Mouse (Mus musculus) limb, embryonic 15.5 days (tissue): ENCODE results near the gene Tnfaip1. TPM values are rescaled to one million over a fixed set of nuclear protein-coding genes. Genes with fewer than 3 reads are reported as not detected.

ENCODE experiments used
- ATAC-seq: fragments of 200-750 bp; cut with Nextera tagmentation; 2 replicates; pipeline ENCODE4 v1.8.0; 2017; ENCODE audit warnings: low read depth, moderate TSS enrichment; ENCODE audit not compliant: insufficient number of reproducible peaks, low FRiP score, low TSS enrichment
- H3K27ac ChIP-seq: fragments of 300-500 bp; sonication (generic); 2 replicates; pipeline ENCODE4 v1.5.1; 2015; ENCODE audit warnings: moderate library complexity, mild to moderate bottlenecking, inconsistent platforms
- H3K27me3 ChIP-seq: fragments of 300-500 bp; sonication (generic); 2 replicates; pipeline ENCODE4 v1.6.1; 2015; ENCODE audit warnings: inconsistent platforms
- H3K36me3 ChIP-seq: fragments of 300-500 bp; sonication (generic); 2 replicates; pipeline ENCODE4 v1.6.1; 2015; ENCODE audit warnings: inconsistent platforms
- H3K4me1 ChIP-seq: fragments of 300-500 bp; sonication (generic); 2 replicates; pipeline ENCODE4 v1.6.1; 2015; ENCODE audit warnings: inconsistent platforms
- H3K4me2 ChIP-seq: fragments of 300-500 bp; sonication (generic); 2 replicates; pipeline ENCODE4 v1.6.1; 2015; ENCODE audit warnings: mild to moderate bottlenecking, inconsistent platforms
- H3K4me3 ChIP-seq: fragments of 300-500 bp; sonication (generic); 2 replicates; pipeline ENCODE4 v1.5.1; 2015; ENCODE audit warnings: mild to moderate bottlenecking, inconsistent platforms
- H3K9ac ChIP-seq: fragments of 300-500 bp; sonication (generic); 2 replicates; pipeline ENCODE4 v1.6.1; 2015; ENCODE audit warnings: inconsistent platforms
- H3K9me3 ChIP-seq: fragments of 300-500 bp; sonication (generic); 2 replicates; pipeline ENCODE4 v1.6.1; 2016; ENCODE audit warnings: inconsistent platforms
- WGBS: fragments of 180-500 bp; shearing (Covaris S2); methylation state at CpG from one replicate; pipeline ENCODE4 v1.1.7; 2015; 5-methylcytosine and 5-hydroxymethylcytosine counted together
- polyA plus RNA-seq: library from polyadenylated mRNA; unstranded; fragments of >200 nt; fragmentation: Nextera tagmentation; extraction: Ambion mirVana; gene quantifications from 2 replicates; pipeline ENCODE4 v1.2.1, GENCODE M21; 2015

Tnfaip1 gene
- polyA plus RNA-seq, 1 experiment from 2014 or later, result 95.1 TPM

DNA sequence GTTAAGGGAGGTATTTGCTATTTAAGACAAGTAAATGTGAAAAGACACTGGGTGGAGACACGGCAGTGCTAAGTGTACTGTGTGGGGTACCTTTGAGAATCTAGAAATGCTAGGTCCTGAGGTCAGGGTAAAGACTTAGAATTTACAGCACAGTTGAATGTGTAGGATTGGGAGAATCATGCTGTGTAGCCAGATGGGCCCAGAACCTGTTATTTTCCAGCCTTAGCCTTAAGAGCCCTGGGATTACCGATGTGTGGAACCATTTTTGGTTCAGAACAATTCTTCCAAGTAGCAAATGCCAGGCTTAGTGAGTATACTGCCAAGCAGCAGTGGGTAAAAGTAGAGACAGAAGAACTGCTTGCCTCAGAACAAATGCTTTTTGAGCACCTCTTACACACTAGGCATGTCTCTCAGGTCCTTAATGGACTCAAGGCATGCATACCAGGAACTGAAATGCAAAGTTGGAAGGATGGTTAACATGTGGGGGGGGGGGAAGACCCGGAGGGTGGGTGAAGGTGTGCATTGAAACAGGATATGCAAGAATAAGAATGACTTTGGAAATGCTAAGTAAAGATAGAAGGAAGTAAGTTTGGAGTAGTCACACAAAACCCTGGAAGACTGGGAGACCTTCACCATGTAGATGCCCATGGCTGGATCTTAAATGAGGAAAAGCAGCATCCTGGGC lies 22.9 kb downstream of the Tnfaip1 start:
- Histone ChIP-seq H3K4me1 (peaks cover 18% of the 10 kb centered on the region), H3K9me3 (no peaks in the 10 kb centered on the region), H3K36me3 (peaks cover 47% of the 10 kb centered on the region), H3K9ac (peak overlapping the region; percentile 94), H3K4me2 (peak overlapping the region; percentile 87), H3K4me3 (peak overlapping the region; percentile 96), H3K27ac (no peak overlapping the region), H3K27me3 (no peaks in the 10 kb centered on the region)
- no peak for ATAC-seq
- WGBS, result 71% methylated on average over 3 of the region's 3 CpGs

DNA sequence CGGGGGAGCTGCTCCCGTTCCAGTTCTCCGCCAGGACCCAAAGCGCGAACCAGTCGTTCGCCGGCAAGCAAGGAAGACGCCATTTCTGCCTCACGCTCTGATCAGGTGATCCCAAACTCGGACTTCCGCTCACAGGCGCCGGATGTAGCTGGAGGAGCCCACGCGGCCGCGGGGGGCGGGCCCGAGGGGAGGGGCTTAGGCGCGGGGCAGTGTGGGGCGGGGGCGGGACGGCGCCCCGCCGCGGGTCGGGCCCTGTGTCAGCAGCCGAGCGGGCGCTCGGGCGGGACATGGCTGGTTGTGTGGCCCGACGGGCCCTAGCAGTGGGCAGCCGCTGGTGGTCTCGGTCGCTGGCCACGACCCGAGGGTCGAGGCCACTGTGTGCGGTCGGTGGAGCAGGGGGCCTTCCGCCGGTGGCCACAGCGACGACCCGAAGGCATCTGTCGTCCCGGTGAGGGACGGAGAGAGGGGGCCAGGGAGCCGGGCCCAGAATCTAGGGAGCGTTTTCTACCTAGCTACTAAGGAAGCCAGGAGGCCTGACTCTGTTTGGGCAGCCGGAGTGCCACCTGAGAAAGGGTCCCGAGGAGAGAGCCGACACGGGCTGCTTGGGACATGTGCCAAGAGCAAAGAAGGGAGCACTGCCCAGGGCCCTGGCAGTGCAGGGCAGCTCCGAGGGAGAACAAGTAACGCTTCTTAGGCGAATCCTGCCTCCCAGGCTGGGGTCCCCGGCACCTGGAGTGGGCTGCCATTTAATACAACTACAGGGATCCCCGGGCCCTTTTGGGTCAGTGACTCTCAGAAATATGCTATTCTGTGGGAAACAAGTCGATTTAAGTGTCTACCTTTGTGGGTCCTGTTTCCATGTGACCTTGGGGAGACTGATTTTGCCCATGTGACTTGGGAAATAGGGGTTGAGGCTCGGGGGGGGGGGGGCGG lies 23.8 kb downstream of the Tnfaip1 start, which contains the start of the genes Tmem199 and Poldip2:
Tmem199 (minus strand) TSS at position 148 of the 933 bp plus-strand sequence.
Poldip2 (plus strand) TSS at position 169 of the 933 bp plus-strand sequence.
- Histone ChIP-seq H3K27ac (peak within 1 kb of the TSS; percentile 87), H3K36me3 (peaks cover 47% of the 10 kb centered on the region), H3K4me3 (peak within 1 kb of the TSS; percentile 96), H3K4me1 (peaks cover 18% of the 10 kb centered on the region), H3K4me2 (peak within 1 kb of the TSS; percentile 87), H3K9ac (peak within 1 kb of the TSS; percentile 94), H3K27me3 (no peaks in the 10 kb centered on the region), H3K9me3 (no peaks in the 10 kb centered on the region)
- ATAC-seq, result peak; percentile 95
- WGBS, result under 1% methylated on average over 66 of the region's 67 CpGs

DNA sequence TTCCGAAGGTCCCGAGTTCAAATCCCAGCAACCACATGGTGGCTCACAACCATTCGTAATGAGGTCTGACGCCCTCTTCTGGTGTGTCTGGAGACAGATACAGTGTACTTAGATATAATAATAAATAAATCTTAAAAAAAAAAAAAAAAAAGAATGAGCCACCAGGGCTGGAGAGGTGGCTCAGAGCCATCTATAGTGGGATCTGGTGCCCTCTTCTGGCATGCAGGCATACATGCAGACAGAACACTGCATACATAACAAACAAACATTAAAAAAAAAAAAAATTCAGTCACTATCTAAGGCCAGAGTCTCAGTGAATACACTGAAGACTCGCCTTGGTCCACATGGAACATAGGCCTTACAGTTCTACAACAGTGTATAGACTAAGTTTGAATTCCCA lies 27.0 kb downstream of the Tnfaip1 start:
- 81% methylated on average over 5 of the region's 5 CpGs for WGBS
- H3K4me2 ChIP-seq, result no peak overlapping the region
- no peaks in the 10 kb centered on the region for H3K9me3 ChIP-seq
- H3K4me3 ChIP-seq, result no peak overlapping the region
- no peaks in the 10 kb centered on the region for H3K27me3 ChIP-seq
- peaks cover 33% of the 10 kb centered on the region for H3K36me3 ChIP-seq
- H3K9ac ChIP-seq, result no peak overlapping the region
- H3K4me1 ChIP-seq, result peaks cover 18% of the 10 kb centered on the region
- no peak for ATAC-seq
- H3K27ac ChIP-seq, result no peak overlapping the region

DNA sequence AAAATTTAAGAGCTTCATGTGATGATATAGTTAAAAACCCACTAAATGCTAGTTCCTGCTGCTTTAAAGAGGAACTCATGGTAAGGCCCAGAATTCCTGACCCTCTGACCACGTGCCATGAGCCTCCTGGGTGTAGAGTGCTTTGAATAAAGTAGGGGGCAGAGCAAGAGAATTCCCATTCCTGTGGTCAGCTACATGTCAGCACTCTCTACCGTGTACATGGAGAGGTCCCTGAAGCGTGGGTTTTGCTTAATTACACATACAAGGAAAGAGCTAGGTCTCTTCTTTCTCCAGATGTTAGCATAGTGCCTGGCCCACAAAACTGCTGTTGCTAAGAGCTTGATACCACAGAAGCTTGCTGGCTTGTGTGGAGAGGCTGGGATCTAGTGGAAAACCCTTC lies 30.7 kb downstream of the Tnfaip1 start:
- no peak for ATAC-seq
- no peak overlapping the region for H3K27ac ChIP-seq
- no peak overlapping the region for H3K4me3 ChIP-seq
- 75% methylated on average over 3 of the region's 3 CpGs for WGBS
- no peaks in the 10 kb centered on the region for H3K9me3 ChIP-seq
- peaks cover 29% of the 10 kb centered on the region for H3K36me3 ChIP-seq
- H3K4me2 ChIP-seq, result no peak overlapping the region
- H3K27me3 ChIP-seq, result peaks cover 10% of the 10 kb centered on the region; the same call in 1 of the 2 replicates
- H3K9ac ChIP-seq, result no peak overlapping the region
- no peaks in the 10 kb centered on the region for H3K4me1 ChIP-seq

DNA sequence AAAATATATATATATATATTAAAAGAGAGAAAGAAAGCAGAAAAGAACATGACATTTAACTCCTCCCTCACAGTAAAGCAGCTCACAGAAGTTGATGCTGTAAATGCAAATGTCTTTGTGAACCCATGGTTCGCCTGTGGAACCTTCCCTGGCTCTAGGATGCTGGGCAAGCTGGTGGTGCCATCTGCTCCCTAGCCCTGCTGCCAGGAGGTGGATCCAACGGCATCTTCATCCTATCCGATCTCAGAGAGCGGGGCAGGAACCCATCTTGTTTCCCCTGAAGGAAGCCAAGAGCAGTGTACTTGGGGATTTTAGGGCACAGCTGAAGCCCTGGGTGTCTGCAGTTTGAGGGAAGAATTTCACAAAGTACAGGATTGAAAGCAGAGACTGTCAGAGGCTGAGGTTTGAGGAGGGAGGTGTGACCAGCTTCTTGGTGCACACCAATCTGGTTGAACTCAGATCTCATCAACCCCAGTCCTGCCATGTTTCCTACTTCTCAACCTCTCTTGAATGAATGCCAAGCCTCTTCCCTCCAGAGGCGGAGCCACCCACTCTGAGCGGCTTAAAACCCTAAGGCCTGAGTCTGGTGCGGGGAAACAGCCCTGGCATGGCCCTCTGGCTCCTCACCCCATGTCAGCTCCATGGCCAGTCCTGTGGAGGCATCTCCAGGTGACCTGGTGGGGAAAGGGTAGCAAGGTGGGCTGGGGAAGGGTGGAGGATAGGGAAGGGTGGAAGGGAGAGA lies 33.1 kb downstream of the Tnfaip1 start, which contains the start of gene Sebox:
Sebox (plus strand) TSS at position 539 of the 742 bp plus-strand sequence.
- peaks cover 21% of the 10 kb centered on the region for H3K36me3 ChIP-seq
- peaks cover 29% of the 10 kb centered on the region for H3K27me3 ChIP-seq
- H3K4me2 ChIP-seq, result no peak within 1 kb of the TSS
- peaks cover 2% of the 10 kb centered on the region; the same call in 1 of the 2 replicates for H3K4me1 ChIP-seq
- H3K9me3 ChIP-seq, result no peaks in the 10 kb centered on the region
- H3K9ac ChIP-seq, result 0 out of 2 replicates have a peak within 1 kb of the TSS, but pooled peaks have one; percentile 4
- H3K27ac ChIP-seq, result no peak within 1 kb of the TSS
- WGBS, result 62% methylated on average over 7 of the region's 7 CpGs
- no peak within 1 kb of the TSS for H3K4me3 ChIP-seq
- ATAC-seq, result no peak

DNA sequence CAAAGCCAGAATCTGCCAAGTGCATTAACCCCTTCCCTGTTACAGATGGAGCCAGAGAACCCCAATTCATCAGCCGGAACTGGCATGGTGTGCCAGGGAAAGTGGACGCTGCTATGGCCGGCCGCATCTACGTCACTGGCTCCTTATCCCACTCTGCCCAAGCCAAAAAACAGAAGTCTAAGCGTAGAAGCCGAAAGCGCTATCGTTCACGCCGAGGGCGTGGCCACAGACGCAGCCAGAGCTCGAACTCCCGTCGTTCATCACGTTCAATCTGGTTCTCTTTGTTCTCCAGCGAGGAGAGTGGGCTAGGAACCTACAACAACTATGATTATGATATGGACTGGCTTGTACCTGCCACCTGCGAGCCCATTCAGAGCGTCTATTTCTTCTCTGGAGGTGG lies 34.6 kb downstream of the Tnfaip1 start:
- peaks cover 6% of the 10 kb centered on the region for H3K36me3 ChIP-seq
- no peak overlapping the region for H3K4me3 ChIP-seq
- ATAC-seq, result no peak
- H3K4me2 ChIP-seq, result no peak overlapping the region
- WGBS, result 71% methylated on average over 20 of the region's 20 CpGs
- peaks cover 16% of the 10 kb centered on the region for H3K4me1 ChIP-seq
- H3K27me3 ChIP-seq, result peaks cover 36% of the 10 kb centered on the region
- no peak overlapping the region for H3K9ac ChIP-seq
- H3K9me3 ChIP-seq, result no peaks in the 10 kb centered on the region
- H3K27ac ChIP-seq, result no peak overlapping the region

DNA sequence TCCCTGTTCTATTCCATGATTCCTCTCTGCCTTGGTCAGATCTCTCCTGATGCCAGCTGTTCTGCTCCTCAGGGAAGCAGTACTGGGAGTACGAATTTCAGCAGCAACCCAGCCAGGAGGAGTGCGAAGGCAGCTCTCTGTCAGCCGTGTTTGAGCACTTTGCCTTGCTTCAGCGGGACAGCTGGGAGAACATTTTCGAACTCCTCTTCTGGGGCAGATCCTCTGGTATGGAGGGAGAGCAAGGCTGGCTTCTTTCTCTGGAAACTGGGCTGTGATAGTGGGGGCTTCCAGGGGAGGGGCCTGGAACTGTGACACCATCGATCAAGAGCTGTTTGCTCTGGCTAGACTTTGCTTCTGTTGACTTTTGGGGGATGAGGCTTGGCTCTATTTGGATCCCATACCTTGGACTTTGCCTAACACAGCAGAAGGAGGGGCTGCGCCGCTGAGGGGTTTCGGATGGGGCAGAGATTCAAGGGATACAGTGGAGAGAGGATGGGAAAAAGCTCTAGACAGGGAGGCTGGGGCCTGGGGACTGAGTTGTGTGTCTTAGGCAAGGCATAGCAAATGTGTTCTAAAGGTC lies 35.4 kb downstream of the Tnfaip1 start:
- H3K9ac ChIP-seq, result no peak overlapping the region
- H3K27ac ChIP-seq, result no peak overlapping the region
- ATAC-seq, result no peak
- peaks cover 16% of the 10 kb centered on the region for H3K4me1 ChIP-seq
- 0 out of 2 replicates have a peak, but pooled peaks cover 3% of the 10 kb centered on the region for H3K36me3 ChIP-seq
- H3K9me3 ChIP-seq, result no peaks in the 10 kb centered on the region
- no peak overlapping the region for H3K4me2 ChIP-seq
- H3K27me3 ChIP-seq, result peaks cover 44% of the 10 kb centered on the region
- H3K4me3 ChIP-seq, result no peak overlapping the region
- 80% methylated on average over 9 of the region's 9 CpGs for WGBS

DNA sequence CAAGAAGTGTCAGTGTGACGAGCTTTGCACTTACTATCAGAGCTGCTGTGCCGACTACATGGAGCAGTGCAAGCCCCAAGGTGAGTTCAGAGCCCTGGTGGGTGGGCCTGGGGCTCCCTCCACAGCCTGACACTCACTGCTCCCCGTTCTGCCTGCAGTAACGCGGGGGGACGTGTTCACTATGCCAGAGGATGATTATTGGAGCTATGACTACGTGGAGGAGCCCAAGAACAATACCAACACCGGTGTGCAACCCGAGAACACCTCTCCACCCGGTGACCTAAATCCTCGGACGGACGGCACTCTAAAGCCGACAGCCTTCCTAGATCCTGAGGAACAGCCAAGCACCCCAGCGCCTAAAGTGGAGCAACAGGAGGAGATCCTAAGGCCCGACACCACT lies 36.6 kb downstream of the Tnfaip1 start:
- H3K4me2 ChIP-seq, result no peak overlapping the region
- H3K27ac ChIP-seq, result no peak overlapping the region
- 44% methylated on average over 16 of the region's 16 CpGs for WGBS
- H3K27me3 ChIP-seq, result peaks cover 56% of the 10 kb centered on the region
- no peak for ATAC-seq
- peaks cover 16% of the 10 kb centered on the region for H3K4me1 ChIP-seq
- no peak overlapping the region for H3K9ac ChIP-seq
- H3K9me3 ChIP-seq, result no peaks in the 10 kb centered on the region
- no peak overlapping the region for H3K4me3 ChIP-seq
- H3K36me3 ChIP-seq, result no peaks in the 10 kb centered on the region

DNA sequence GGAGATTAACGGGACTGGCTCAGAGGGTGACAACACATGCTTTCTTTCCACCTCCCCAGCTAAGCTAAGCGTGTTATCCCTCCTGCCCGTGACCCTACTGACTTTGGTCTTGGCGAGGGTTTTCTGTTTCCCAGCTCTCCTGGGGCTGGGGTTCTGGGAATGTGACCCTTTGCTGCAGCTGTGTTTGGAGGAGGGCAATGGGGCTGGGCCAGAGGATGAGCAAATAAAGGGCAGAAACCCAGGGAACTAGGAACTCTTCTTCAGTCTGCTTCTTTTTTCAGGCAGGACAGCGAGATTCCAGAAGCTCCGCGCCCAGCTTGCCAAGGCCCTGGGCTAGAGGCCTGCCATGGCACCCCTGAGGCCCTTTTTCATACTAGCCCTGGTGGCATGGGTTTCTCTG lies 37.1 kb downstream of the Tnfaip1 start, which contains the start of gene Vtn:
Vtn (plus strand) TSS at position 88 of the 400 bp plus-strand sequence.
- WGBS, result 63% methylated on average over 7 of the region's 7 CpGs
- H3K9ac ChIP-seq, result no peak within 1 kb of the TSS

DNA sequence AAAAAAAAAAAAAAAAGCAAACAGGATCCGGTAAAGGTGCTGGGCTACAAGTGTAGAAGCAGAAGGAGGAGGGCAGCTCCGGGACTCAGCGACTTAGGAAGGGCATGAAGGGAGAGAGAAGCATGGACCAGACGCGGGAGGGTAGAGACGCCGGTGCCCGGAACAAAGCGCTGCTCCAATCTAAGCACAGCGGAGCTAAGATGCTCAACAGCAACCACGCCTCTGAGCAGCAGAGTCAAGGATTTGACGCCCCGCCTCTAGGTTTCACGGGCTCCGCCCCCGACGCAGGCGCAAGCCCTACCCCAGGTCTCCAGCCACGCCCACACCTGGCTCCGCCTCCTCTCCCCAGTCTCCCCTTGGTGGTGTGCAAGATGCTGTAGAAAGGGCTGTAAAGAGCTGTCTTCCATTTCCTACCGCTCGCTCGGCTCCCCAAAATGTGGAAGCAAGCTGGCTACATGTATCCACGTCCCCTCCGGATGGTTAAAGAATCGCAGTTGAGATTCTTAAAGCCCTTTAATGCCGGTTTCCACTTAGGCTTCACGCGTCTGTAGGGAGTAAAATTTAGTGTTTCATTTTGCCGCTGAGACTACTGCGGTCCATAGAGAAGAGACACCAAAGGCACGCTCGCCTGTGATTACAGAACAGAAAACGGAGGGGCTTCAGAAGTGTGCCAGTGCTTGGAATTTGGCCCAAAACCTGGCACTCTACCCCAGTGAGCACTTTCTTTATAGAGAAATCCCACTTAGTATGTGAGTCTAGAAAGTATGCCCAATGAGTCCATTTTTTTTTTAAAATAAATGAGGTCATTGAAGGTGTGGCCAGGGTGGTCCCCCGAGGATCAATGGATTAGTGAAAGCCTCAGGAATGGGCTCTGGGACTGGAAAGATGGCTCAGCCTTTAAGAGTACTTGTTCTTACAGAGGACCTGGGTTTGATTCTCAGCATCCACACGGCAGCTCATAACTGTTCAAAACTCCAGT lies 38.3 kb downstream of the Tnfaip1 start, which contains the start of gene Sarm1:
Sarm1 (minus strand) TSS at position 211 of the 979 bp plus-strand sequence.
- WGBS, result 3% methylated on average over 36 of the region's 36 CpGs
- Histone ChIP-seq H3K27me3 (peaks cover 62% of the 10 kb centered on the region), H3K9ac (no peak within 1 kb of the TSS), H3K27ac (no peak within 1 kb of the TSS), H3K4me3 (peak within 1 kb of the TSS; percentile 48), H3K4me1 (peaks cover 16% of the 10 kb centered on the region), H3K36me3 (no peaks in the 10 kb centered on the region), H3K4me2 (peak within 1 kb of the TSS; percentile 92), H3K9me3 (no peaks in the 10 kb centered on the region)
- ATAC-seq, result peak; percentile 91

More for the DNA sequence above, 37.1 kb downstream of the Tnfaip1 start, which contains the start of gene Vtn:
- ATAC-seq, result no peak
- Histone ChIP-seq H3K27ac (no peak within 1 kb of the TSS), H3K36me3 (no peaks in the 10 kb centered on the region), H3K9me3 (no peaks in the 10 kb centered on the region), H3K27me3 (peaks cover 61% of the 10 kb centered on the region), H3K4me3 (peak within 1 kb of the TSS; percentile 48), H3K4me1 (peaks cover 16% of the 10 kb centered on the region), H3K4me2 (peak within 1 kb of the TSS; percentile 92)
